In the genomic region with DNA sequence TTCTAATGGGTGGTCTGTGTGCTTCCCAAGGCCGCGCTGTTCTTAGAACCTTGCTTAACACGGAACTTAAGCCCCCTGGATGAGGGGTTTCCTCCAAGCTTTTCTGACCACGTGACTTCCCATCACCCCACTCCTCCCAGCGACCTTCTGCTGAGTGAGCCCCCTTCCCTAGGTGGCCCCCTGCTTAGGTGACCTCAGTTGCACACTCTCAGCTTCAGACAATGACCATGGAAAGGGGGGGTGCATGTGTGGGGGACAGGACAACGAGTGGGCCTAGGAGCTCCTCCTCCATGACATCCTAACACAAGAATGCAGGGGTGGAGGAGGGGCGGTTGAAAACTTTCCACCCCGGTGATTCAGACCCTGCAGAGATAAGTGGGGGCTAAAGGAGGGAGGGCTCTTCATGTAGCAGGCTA, we compare ENCODE assay signal across 8 mouse cellular contexts. TPM values are rescaled to one million over a fixed set of nuclear protein-coding genes. Genes with fewer than 3 reads are reported as not detected.
A peak's percentile ranks its signal among the peaks of the same experiment; 100 is the strongest.
DNase-seq lines count a peak whose midpoint lies in the region; ATAC-seq and TF ChIP-seq lines count a peak whose summit lies in the region.

No protein-coding gene starts in this region.

- DNase-seq in Muller cell, postnatal 12 days (ENCODE audit: inconsistent ontology term) = peak; percentile 99
- DNase-seq in adrenal gland, postnatal 25 days = peak; percentile 86
- peak; percentile 85 for DNase-seq in retina, embryonic 14.5 days (ENCODE audit: low spot score)
- no peak for DNase-seq in layer of hippocampus, adult 2 months (ENCODE audit: low spot score in 2 of 2)
- DNase-seq in spleen, postnatal 10 days (ENCODE audit: low spot score in 2 of 2) = no peak
- no peak for DNase-seq in spleen, adult 18-20 months

- peak overlapping the region; percentile 88 for H3K27ac ChIP-seq in heart, embryonic 16.5 days (ENCODE audit: low read length)
- H3K27ac ChIP-seq in limb, embryonic 15.5 days = peak overlapping the region; percentile 75
- H3K27ac ChIP-seq in layer of hippocampus, adult 2 months = no peak overlapping the region

- 0 out of 2 replicates have a peak, but pooled peaks cover 4% of the 10 kb centered on the region for H3K36me3 ChIP-seq in heart, embryonic 16.5 days (ENCODE audit: control insufficient read depth, insufficient read depth)
- H3K36me3 ChIP-seq in limb, embryonic 15.5 days = peaks cover 7% of the 10 kb centered on the region; the same call in 1 of the 2 replicates

- peak overlapping the region; percentile 51 for H3K4me2 ChIP-seq in heart, embryonic 16.5 days (ENCODE audit: low read depth, low read length)
- no peak overlapping the region for H3K4me2 ChIP-seq in limb, embryonic 15.5 days

- ATAC-seq in heart, embryonic 16.5 days (replicated peaks; ENCODE audit: extremely low read depth, insufficient read depth, low FRiP score) = peak; percentile 84
- peak; percentile 50 for ATAC-seq in limb, embryonic 15.5 days (ENCODE audit: insufficient number of reproducible peaks, low FRiP score, low TSS enrichment, low read depth)

- H3K4me3 ChIP-seq in heart, embryonic 16.5 days (ENCODE audit: low read length) = no peak overlapping the region
- no peak overlapping the region for H3K4me3 ChIP-seq in limb, embryonic 15.5 days
- no peak overlapping the region for H3K4me3 ChIP-seq in layer of hippocampus, adult 2 months

- no peak for TF ChIP-seq CTCF in layer of hippocampus, adult 2 months (conservative IDR thresholded peaks at IDR 0.05)

- H3K9me3 ChIP-seq in heart, embryonic 16.5 days (replicated peaks; ENCODE audit: control insufficient read depth, low read length) = no peaks in the 10 kb centered on the region
- no peaks in the 10 kb centered on the region for H3K9me3 ChIP-seq in limb, embryonic 15.5 days

- no peaks in the 10 kb centered on the region for H3K27me3 ChIP-seq in heart, embryonic 16.5 days (ENCODE audit: control insufficient read depth, insufficient read depth, low read length)
- H3K27me3 ChIP-seq in limb, embryonic 15.5 days = no peaks in the 10 kb centered on the region

- 5% methylated on average over 8 of the region's 8 CpGs for WGBS in heart, embryonic 16.5 days
- 24% methylated on average over 8 of the region's 8 CpGs for WGBS in limb, embryonic 15.5 days

- H3K9ac ChIP-seq in heart, embryonic 16.5 days (ENCODE audit: low read length) = peak overlapping the region; percentile 64
- no peak overlapping the region for H3K9ac ChIP-seq in limb, embryonic 15.5 days

- peaks cover 53% of the 10 kb centered on the region for H3K4me1 ChIP-seq in heart, embryonic 16.5 days (ENCODE audit: control insufficient read depth, insufficient read depth, low read length)
- H3K4me1 ChIP-seq in limb, embryonic 15.5 days = peaks cover 56% of the 10 kb centered on the region

RNA-seq across cellular contexts. Expression of a gene that starts 9.2 kb away (rescaled TPM):
- total RNA-seq in adrenal gland, postnatal 25 days (2021) = 18.7 and 19.3 TPM in 2 replicates
- 3.1 and 3.9 TPM in 2 replicates for polyA plus RNA-seq in heart, embryonic 16.5 days (2015; fragmentation: Nextera tagmentation; extraction: Ambion mirVana)
- 6.2 and 6.5 TPM in 2 replicates for polyA plus RNA-seq in limb, embryonic 15.5 days (2015; fragmentation: Nextera tagmentation; extraction: Ambion mirVana)
- 1 to 10 TPM in 1 of 2 experiments, under 1 TPM in 1; 0.86 to 1.3 TPM for total RNA-seq in layer of hippocampus, adult 2 months (2021)

RNA-seq across cellular contexts. Expression of a gene that starts 57.8 kb away (rescaled TPM):
- 1.8 and 2.1 TPM in 2 replicates for total RNA-seq in adrenal gland, postnatal 25 days (2021)
- polyA plus RNA-seq in heart, embryonic 16.5 days (2015; fragmentation: Nextera tagmentation; extraction: Ambion mirVana) = 0.58 and 0.87 TPM in 2 replicates
- polyA plus RNA-seq in limb, embryonic 15.5 days (2015; fragmentation: Nextera tagmentation; extraction: Ambion mirVana) = 1.6 and 1.9 TPM in 2 replicates
- 1 to 10 TPM; 2.5 to 2.6 TPM for total RNA-seq in layer of hippocampus, adult 2 months (2021)

Comparison
In these comparisons a context has a peak if more than half of its experiments do, and no peak if none do; other contexts are left out.
1. DNase-seq: peak in Muller cell, postnatal 12 days (single experiment), adrenal gland, postnatal 25 days (single experiment) and retina, embryonic 14.5 days (single experiment); none in layer of hippocampus, adult 2 months (0 of 2), spleen, postnatal 10 days (0 of 2) and spleen, adult 18-20 months (0 of 2).